Mouse (Mus musculus) forebrain, embryonic 11.5 days (tissue): Measurements from ENCODE around the gene Syt6. TPM values are rescaled to one million over a fixed set of nuclear protein-coding genes. Genes with fewer than 3 reads are reported as not detected.
A peak's percentile ranks its signal among the peaks of the same experiment; 100 is the strongest.

Experiments
- ATAC-seq: fragments of 200-750 bp; cut with Nextera tagmentation; replicated peaks from 2 replicates; pipeline ENCODE4 v1.8.0; 2017; ENCODE audit warnings: moderate TSS enrichment; ENCODE audit not compliant: low FRiP score
- DNase-seq: peaks from one replicate; pipeline ENCODE4 v3.0.0-alpha.2; 2017; ENCODE audit warnings: low spot score
- H3K27ac ChIP-seq: fragments of 300-500 bp; sonication (generic); 2 replicates; pipeline ENCODE4 v1.5.1; 2014; ENCODE audit warnings: low read depth, low read length
- H3K27me3 ChIP-seq: fragments of 300-500 bp; sonication (generic); 2 replicates; pipeline ENCODE4 v1.6.1; 2014; ENCODE audit warnings: mild to moderate bottlenecking, low read length, mixed read lengths; ENCODE audit not compliant: control insufficient read depth, insufficient read depth
- H3K36me3 ChIP-seq: fragments of 300-500 bp; sonication (generic); 2 replicates; pipeline ENCODE4 v1.6.1; 2014; ENCODE audit warnings: mild to moderate bottlenecking, low read length, moderate library complexity, mixed read lengths; ENCODE audit not compliant: control insufficient read depth, insufficient read depth
- H3K4me1 ChIP-seq: fragments of 300-500 bp; sonication (generic); replicated peaks from 2 replicates; pipeline ENCODE4 v1.6.1; 2014; ENCODE audit warnings: low read length, mixed read lengths; ENCODE audit not compliant: control insufficient read depth, insufficient read depth
- H3K4me2 ChIP-seq: fragments of 300-500 bp; sonication (generic); 2 replicates; pipeline ENCODE4 v1.6.1; 2014; ENCODE audit warnings: low read depth, mild to moderate bottlenecking, low read length, moderate library complexity, mixed read lengths; ENCODE audit not compliant: severe bottlenecking
- H3K4me3 ChIP-seq: fragments of 300-500 bp; sonication (generic); 2 replicates; pipeline ENCODE4 v1.5.1; 2014; ENCODE audit warnings: low read depth, low read length
- H3K9ac ChIP-seq: fragments of 300-500 bp; sonication (generic); 2 replicates; pipeline ENCODE4 v1.6.1; 2014; ENCODE audit warnings: low read length
- H3K9me3 ChIP-seq: fragments of 300-500 bp; sonication (generic); 2 replicates; pipeline ENCODE4 v1.6.1; 2016; ENCODE audit warnings: low read length, mixed read lengths; ENCODE audit not compliant: control insufficient read depth
- WGBS: fragments of 180-500 bp; shearing (Covaris S2); extraction: QIAGEN DNeasy Blood & Tissue Kit; methylation state at CpG from one replicate; pipeline ENCODE4 v1.1.7; 2014; 5-methylcytosine and 5-hydroxymethylcytosine counted together
- microRNA-seq: library from miRNA; unstranded; fragments of <30 nt; microRNA quantifications from one replicate; pipeline ENCODE4, GENCODE M21; 2016; ENCODE audit not compliant: insufficient number of aligned reads
- polyA plus RNA-seq: library from polyadenylated mRNA; unstranded; fragments of >200 nt; fragmentation: Nextera tagmentation; extraction: Ambion mirVana; gene quantifications from 2 replicates; pipeline ENCODE4 v1.2.1, GENCODE M21; 2014

The Syt6 gene
- polyA plus RNA-seq, 1 experiment from 2014 or later, result 1.5 TPM

DNA sequence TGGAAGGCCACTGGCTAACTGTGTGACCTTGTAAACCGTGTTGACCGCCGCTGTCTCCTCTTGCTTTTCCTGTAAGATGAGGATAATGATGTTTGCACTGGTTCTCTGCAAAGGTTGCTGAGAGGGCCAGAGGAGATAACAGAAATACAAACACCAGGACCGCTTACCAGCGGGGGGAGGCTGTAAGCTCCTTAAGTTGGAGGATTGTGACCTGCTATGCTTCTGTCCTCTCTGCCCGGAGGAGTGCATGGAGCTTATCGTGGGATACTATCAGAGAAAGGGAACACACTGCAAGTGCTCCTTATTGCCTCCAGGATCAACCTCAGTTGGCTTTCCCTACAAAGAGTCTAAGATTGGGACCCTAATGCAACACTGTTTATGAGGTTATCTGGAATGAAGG, 97.7 kb downstream of the Syt6 start:
- H3K4me3 ChIP-seq, result no peak overlapping the region
- ATAC-seq, result no peak
- no peaks in the 10 kb centered on the region for H3K36me3 ChIP-seq
- no peak overlapping the region for H3K9ac ChIP-seq
- H3K4me2 ChIP-seq, result no peak overlapping the region
- no peaks in the 10 kb centered on the region for H3K27me3 ChIP-seq
- no peaks in the 10 kb centered on the region for H3K4me1 ChIP-seq
- no peak overlapping the region for H3K27ac ChIP-seq
- no peak for DNase-seq
- WGBS, result 37% methylated on average over 7 of the region's 7 CpGs
- no peaks in the 10 kb centered on the region for H3K9me3 ChIP-seq

DNA sequence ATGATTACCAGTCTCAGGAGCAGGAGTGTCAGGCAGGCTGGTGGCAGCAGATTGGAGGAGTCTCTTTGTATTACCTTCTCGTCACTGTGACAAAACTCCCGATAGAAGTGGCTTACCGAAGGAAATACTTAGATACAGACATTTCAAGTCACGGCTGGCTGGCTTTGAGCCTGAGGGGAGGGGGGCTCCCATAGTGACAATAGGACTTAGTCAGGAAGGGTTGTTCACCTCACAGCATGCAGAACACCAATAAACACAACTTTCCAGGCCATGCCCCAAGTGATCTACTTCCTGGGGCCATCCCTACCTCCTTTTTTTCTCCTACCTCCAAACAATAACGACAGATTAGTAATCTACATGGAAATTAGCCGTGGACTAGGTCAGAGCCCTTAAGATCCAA, 103.8 kb downstream of the Syt6 start:
- no peak overlapping the region for H3K9ac ChIP-seq
- H3K27me3 ChIP-seq, result no peaks in the 10 kb centered on the region
- WGBS, result 15% methylated on average over 6 of the region's 6 CpGs
- H3K4me1 ChIP-seq, result peaks cover 6% of the 10 kb centered on the region; the same call in 1 of the 2 replicates
- no peaks in the 10 kb centered on the region for H3K36me3 ChIP-seq
- ATAC-seq (no peak), DNase-seq (no peak)
- no peak overlapping the region for H3K4me3 ChIP-seq
- H3K9me3 ChIP-seq, result no peaks in the 10 kb centered on the region
- H3K4me2 ChIP-seq, result no peak overlapping the region
- no peak overlapping the region for H3K27ac ChIP-seq

DNA sequence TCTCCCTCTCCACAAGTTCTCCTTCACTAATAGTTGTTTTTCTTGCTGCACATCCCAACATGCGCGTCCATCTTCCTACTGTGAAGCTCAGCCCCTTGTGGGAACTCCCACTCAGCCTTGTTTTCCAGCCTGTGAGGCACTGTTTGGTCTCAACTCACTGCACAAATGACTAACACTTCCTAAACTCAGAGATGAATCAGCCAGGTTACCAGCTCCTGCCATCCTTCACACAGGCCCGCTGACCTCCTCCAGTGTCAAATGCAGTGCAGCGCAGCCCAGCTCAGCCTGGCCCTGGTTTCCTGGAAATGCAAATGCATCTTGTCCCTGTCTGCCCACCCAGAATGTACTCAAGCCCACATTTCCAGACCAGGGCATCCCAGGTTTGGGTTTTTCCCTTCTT, 107.4 kb downstream of the Syt6 start:
- H3K36me3 ChIP-seq, result no peaks in the 10 kb centered on the region
- H3K27me3 ChIP-seq, result no peaks in the 10 kb centered on the region
- ATAC-seq, result no peak
- H3K27ac ChIP-seq, result no peak overlapping the region
- WGBS, result 48% methylated on average over 4 of the region's 4 CpGs
- H3K4me2 ChIP-seq, result no peak overlapping the region
- H3K9me3 ChIP-seq, result no peaks in the 10 kb centered on the region
- peaks cover 6% of the 10 kb centered on the region; the same call in 1 of the 2 replicates for H3K4me1 ChIP-seq
- DNase-seq, result no peak
- no peak overlapping the region for H3K9ac ChIP-seq
- H3K4me3 ChIP-seq, result no peak overlapping the region

DNA sequence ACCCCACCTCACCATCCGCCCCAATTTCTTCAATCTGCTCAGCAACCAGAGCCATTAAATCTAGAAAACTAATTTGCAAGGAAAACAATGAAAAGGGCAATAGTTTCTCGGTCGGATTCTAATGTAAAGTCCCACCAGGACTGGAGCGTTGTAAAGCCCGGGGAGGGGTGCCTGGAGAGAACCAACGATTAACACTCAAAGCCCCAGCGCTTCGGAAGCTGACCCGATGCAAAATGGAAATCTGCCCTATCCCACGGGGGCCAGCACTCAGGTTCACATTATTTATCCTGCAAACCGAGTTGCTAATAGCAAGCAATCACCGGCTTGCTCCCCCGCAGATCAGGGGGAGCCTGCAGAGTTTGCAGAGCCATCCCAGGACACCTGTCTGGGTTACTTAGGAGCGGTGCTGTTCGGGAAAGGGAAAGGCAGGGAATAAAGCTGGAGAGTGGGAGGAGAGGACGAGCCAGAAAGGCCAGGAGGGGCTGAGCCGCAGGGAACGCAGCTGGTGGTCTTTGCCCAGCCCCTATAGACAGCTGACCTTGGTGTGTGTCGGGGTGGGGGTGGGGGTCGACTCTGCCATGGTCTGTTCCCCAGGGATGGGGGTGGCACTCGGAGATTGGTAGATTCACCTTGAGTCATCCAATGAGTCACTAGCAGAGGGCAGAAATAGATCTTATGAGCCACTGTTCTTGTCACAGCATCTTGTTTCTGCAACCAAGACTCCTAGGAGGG, 108.4 kb downstream of the Syt6 start:
- Histone ChIP-seq H3K9ac (peak overlapping the region; percentile 9; the same call in 1 of the 2 replicates), H3K4me3 (no peak overlapping the region), H3K9me3 (no peaks in the 10 kb centered on the region), H3K4me2 (peak overlapping the region; percentile 38), H3K4me1 (peaks cover 6% of the 10 kb centered on the region; the same call in 1 of the 2 replicates), H3K27me3 (no peaks in the 10 kb centered on the region), H3K27ac (no peak overlapping the region), H3K36me3 (no peaks in the 10 kb centered on the region)
- ATAC-seq, result peak; percentile 30; the same call in 1 of the 2 replicates
- peak; percentile 53 for DNase-seq
- WGBS, result 2% methylated on average over 21 of the region's 21 CpGs

DNA sequence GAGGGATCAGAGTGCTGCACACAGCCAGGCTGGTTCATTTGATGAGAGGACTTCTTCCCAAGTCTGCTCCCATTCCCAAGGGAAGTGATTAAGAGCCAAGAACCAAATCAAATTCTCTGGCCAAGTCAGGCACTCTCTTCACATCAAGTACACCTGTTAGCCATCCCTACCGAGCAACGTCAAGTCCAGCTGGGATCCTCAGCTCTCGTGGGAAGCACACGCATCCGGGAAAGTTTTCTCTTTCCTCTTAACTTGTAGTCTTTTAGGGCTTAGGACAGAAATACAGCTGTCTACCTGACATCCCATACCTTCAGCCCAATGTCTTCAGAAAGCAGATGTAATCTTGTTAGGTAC, 108.9 kb downstream of the Syt6 start:
- Histone ChIP-seq H3K36me3 (no peaks in the 10 kb centered on the region), H3K4me2 (no peak overlapping the region), H3K9ac (no peak overlapping the region), H3K27ac (no peak overlapping the region), H3K9me3 (no peaks in the 10 kb centered on the region), H3K27me3 (no peaks in the 10 kb centered on the region), H3K4me3 (no peak overlapping the region), H3K4me1 (peaks cover 6% of the 10 kb centered on the region; the same call in 1 of the 2 replicates)
- 41% methylated on average over 5 of the region's 5 CpGs for WGBS
- no peak for DNase-seq
- no peak for ATAC-seq

DNA sequence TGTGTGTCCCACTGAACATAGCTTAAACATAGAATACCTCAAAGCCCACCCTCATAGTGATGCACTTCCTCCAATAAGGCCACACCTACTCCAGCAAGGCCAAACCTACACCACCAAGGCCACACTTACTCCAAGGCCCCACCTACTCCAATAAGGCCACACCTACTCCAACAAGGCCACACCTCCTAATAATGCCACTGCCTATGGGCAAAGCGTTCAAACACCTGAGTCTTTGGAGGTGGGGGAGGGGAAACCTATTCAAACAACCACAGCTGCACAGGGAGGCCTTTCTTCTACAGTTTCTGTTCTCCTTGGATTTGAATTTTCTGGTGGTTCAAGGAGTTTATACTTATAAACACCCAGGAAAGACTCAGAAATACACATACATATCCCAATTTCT, 114.0 kb downstream of the Syt6 start:
- no peak overlapping the region for H3K4me3 ChIP-seq
- H3K4me1 ChIP-seq, result no peaks in the 10 kb centered on the region
- no peaks in the 10 kb centered on the region for H3K36me3 ChIP-seq
- ATAC-seq (no peak), DNase-seq (no peak)
- H3K27me3 ChIP-seq, result no peaks in the 10 kb centered on the region
- no peak overlapping the region for H3K4me2 ChIP-seq
- no peaks in the 10 kb centered on the region for H3K9me3 ChIP-seq
- no peak overlapping the region for H3K27ac ChIP-seq
- H3K9ac ChIP-seq, result no peak overlapping the region
- WGBS, result 82% methylated on average over 1 of the region's 1 CpGs

DNA sequence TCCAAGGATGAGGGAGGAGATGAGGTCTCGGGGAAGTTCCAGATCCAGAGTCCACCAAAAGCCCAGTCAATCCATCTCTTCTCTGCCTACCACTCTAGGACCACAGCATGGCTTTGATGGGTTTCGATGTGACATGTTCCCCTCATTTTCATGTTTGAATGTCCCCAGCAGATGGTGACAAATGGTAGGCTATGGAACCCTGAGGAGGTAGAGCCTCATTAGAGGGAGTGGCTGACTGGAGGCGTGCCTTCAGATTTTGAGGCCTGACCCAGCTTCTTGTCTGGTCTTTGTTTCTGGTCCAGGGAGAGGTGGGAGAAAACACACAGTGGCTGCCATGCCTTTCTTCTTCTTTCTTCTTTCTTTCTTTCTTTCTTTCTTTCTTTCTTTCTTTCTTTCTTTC, 115.5 kb downstream of the Syt6 start:
- no peaks in the 10 kb centered on the region for H3K36me3 ChIP-seq
- no peaks in the 10 kb centered on the region for H3K9me3 ChIP-seq
- H3K4me3 ChIP-seq, result no peak overlapping the region
- no peak overlapping the region for H3K4me2 ChIP-seq
- DNase-seq, result no peak
- no peaks in the 10 kb centered on the region for H3K4me1 ChIP-seq
- 84% methylated on average over 3 of the region's 3 CpGs for WGBS
- no peak overlapping the region for H3K27ac ChIP-seq
- H3K9ac ChIP-seq, result no peak overlapping the region
- H3K27me3 ChIP-seq, result no peaks in the 10 kb centered on the region
- ATAC-seq, result no peak

Small RNA genes within 50 kb of the gene (microRNA-seq; reads per million reads assigned to microRNA genes)
- gene Gm25325, result not detected

Other genes with a start within 250 kb of the Syt6 start
- not detected in 2 replicates for gene Atg4a-ps, start 70.8 kb downstream of the Syt6 start, polyA plus RNA-seq
- 6.4 and 8.7 TPM in 2 replicates for gene Olfml3, start 162.8 kb downstream of the Syt6 start, polyA plus RNA-seq
- not detected in 2 replicates for gene Gm10964, start 164.1 kb downstream of the Syt6 start, polyA plus RNA-seq
- gene Hipk1, start 216.3 kb downstream of the Syt6 start, polyA plus RNA-seq, result 17.2 and 17.6 TPM in 2 replicates
- 39.3 and 45.7 TPM in 2 replicates for gene Dclre1b, start 234.2 kb downstream of the Syt6 start, polyA plus RNA-seq
- gene Ap4b1, start 234.3 kb downstream of the Syt6 start, polyA plus RNA-seq, result 22.1 and 22.8 TPM in 2 replicates
- gene Gm43064, start 234.3 kb downstream of the Syt6 start, polyA plus RNA-seq, result 0.17 and 0.63 TPM in 2 replicates